Mouse (Mus musculus) adrenal gland, adult 10 weeks (tissue): ENCODE measurements around the gene Ky. TPM values are rescaled to one million over a fixed set of nuclear protein-coding genes. Genes with fewer than 3 reads are reported as not detected.

ENCODE experiments used
- polyA plus RNA-seq: library from polyadenylated mRNA; stranded (reverse); fragments of 350-450 nt; fragmentation: Illumina TruSeq; extraction: RNeasy Lipid Tissue Mini Kit (QIAGEN cat#74804); gene quantifications from one replicate; pipeline ENCODE4 v1.2.3, GENCODE M21; 2014; ENCODE audit warnings: low read depth, low replicate concordance

Gene Ky
- polyA plus RNA-seq, result 0.23 TPM

GRCm38 (mm10) chr9:102505700-102506585, at the start of gene Ky:
Gene Ky, plus strand, starts transcription at chr9:102505750.

Other genes starting within 250 kb of the Ky start
- 0.76 TPM for gene Ephb1, start 151.1 kb upstream of the Ky start, polyA plus RNA-seq
- 10.8 TPM for gene Anapc13, start 120.5 kb downstream of the Ky start, polyA plus RNA-seq
- gene Cep63, start 120.8 kb downstream of the Ky start, polyA plus RNA-seq, result 43.0 TPM
- gene Amotl2, start 210.9 kb downstream of the Ky start, polyA plus RNA-seq, result 71.0 TPM